Comparison of ENCODE assay signal across 16 mouse cellular contexts in the genomic region with DNA sequence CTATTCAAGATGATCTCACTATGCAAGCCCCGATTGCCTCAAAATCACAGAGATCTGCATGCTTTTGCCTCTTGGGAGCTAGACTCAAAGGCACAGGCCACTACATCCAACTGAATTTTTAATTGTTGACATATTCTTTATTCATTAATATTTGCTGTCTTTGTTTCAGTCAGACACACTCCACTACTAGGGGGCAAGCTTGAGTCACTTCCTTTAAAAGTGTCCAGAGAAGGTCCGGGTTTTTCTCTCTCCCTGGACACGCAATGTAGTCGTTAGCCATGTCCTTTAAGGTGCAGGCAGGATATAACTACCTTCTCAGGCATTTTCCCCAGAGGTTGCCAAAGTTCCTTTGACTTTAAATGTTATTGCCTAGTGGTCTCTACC. TPM values are rescaled to one million over a fixed set of nuclear protein-coding genes. Genes with fewer than 3 reads are reported as not detected.
DNase-seq lines count a peak whose midpoint lies in the region; ATAC-seq and TF ChIP-seq lines count a peak whose summit lies in the region.
"Had no signal": no experiment of that assay in that cellular context is flagged by ENCODE, and none has a peak within 500 bp of the region (broad histone marks: within the 10 kb centered on the region; RNA-seq: fewer than 3 reads in every experiment).

No protein-coding gene starts in this region.

- no peak overlapping the region for H3K27ac ChIP-seq in kidney, postnatal 0 days
- H3K27ac ChIP-seq in lung, postnatal 0 days (ENCODE audit: low read length) = no peak overlapping the region
- H3K27ac ChIP-seq in liver, embryonic 11.5 days (ENCODE audit: low read depth, low read length) = no peak overlapping the region
- H3K27ac ChIP-seq: embryonic facial prominence, embryonic 13.5 days; forebrain, embryonic 12.5 days; hindbrain, embryonic 14.5 days; limb, embryonic 12.5 days; midbrain, embryonic 15.5 days; neural tube, embryonic 13.5 days had no signal

- H3K4me3 ChIP-seq in kidney, postnatal 0 days (replicated peaks; ENCODE audit: low read depth, low read length) = no peak overlapping the region
- H3K4me3 ChIP-seq in lung, postnatal 0 days (ENCODE audit: low read depth, low read length) = no peak overlapping the region
- H3K4me3 ChIP-seq in liver, embryonic 11.5 days (ENCODE audit: low read depth, low read length) = no peak overlapping the region
- H3K4me3 ChIP-seq: embryonic facial prominence, embryonic 13.5 days; forebrain, embryonic 12.5 days; limb, embryonic 12.5 days; midbrain, embryonic 15.5 days; neural tube, embryonic 13.5 days had no signal

- DNase-seq in cerebellum, postnatal 36 days = peak; percentile 8 to 18
- DNase-seq in cerebellum, postnatal 4 days (ENCODE audit: low spot score in 2 of 2) = no peak
- no peak for DNase-seq in kidney, postnatal 0 days (ENCODE audit: low spot score)
- DNase-seq in kidney, postnatal 14 days = no peak
- DNase-seq in testis, postnatal 10 days (ENCODE audit: low spot score) = peak; percentile 65
- DNase-seq in testis, postnatal 14 days (ENCODE audit: low spot score) = no peak
- no peak for DNase-seq in lung, postnatal 0 days (ENCODE audit: low spot score)
- no peak for DNase-seq in liver, embryonic 11.5 days (ENCODE audit: low spot score)
- DNase-seq: cerebellum, adult 9-10 months had no signal

- H3K36me3 ChIP-seq in kidney, postnatal 0 days (ENCODE audit: insufficient read depth, low read length) = no peaks in the 10 kb centered on the region
- H3K36me3 ChIP-seq in lung, postnatal 0 days (ENCODE audit: insufficient read depth, low read length) = no peaks in the 10 kb centered on the region
- no peaks in the 10 kb centered on the region for H3K36me3 ChIP-seq in liver, embryonic 11.5 days (ENCODE audit: control insufficient read depth, insufficient read depth, low read length)
- H3K36me3 ChIP-seq: embryonic facial prominence, embryonic 13.5 days; forebrain, embryonic 12.5 days; limb, embryonic 12.5 days; midbrain, embryonic 15.5 days; neural tube, embryonic 13.5 days had no signal

- TF ChIP-seq EP300 in lung, postnatal 0 days (IDR thresholded peaks at IDR 0.05) = no peak

- no peaks in the 10 kb centered on the region for H3K9me3 ChIP-seq in kidney, postnatal 0 days (replicated peaks; ENCODE audit: low read length)
- H3K9me3 ChIP-seq in lung, postnatal 0 days (ENCODE audit: low read length) = no peaks in the 10 kb centered on the region
- no peaks in the 10 kb centered on the region for H3K9me3 ChIP-seq in liver, embryonic 11.5 days (ENCODE audit: control insufficient read depth, low read length)
- H3K9me3 ChIP-seq: embryonic facial prominence, embryonic 13.5 days; forebrain, embryonic 12.5 days; limb, embryonic 12.5 days; midbrain, embryonic 15.5 days; neural tube, embryonic 13.5 days had no signal

- no peak overlapping the region for H3K4me2 ChIP-seq in kidney, postnatal 0 days (ENCODE audit: low read length)
- H3K4me2 ChIP-seq in lung, postnatal 0 days (replicated peaks; ENCODE audit: low read depth, low read length) = no peak overlapping the region
- no peak overlapping the region for H3K4me2 ChIP-seq in liver, embryonic 11.5 days
- H3K4me2 ChIP-seq: embryonic facial prominence, embryonic 13.5 days; forebrain, embryonic 12.5 days; hindbrain, embryonic 14.5 days; limb, embryonic 12.5 days; midbrain, embryonic 15.5 days; neural tube, embryonic 13.5 days had no signal

- TF ChIP-seq CTCF in kidney, postnatal 0 days (IDR thresholded peaks at IDR 0.05; ENCODE audit: low read depth) = peak; percentile 3; the same call in 1 of the 2 replicates
- TF ChIP-seq CTCF in lung, postnatal 0 days (IDR thresholded peaks at IDR 0.05) = peak; percentile 34

- no peak for ATAC-seq in kidney, postnatal 0 days (replicated peaks; ENCODE audit: low FRiP score, low read depth)
- no peak for ATAC-seq in lung, postnatal 0 days
- no peak for ATAC-seq in liver, embryonic 11.5 days (replicated peaks; ENCODE audit: low FRiP score)
- ATAC-seq: midbrain, embryonic 15.5 days had no signal

- no peaks in the 10 kb centered on the region for H3K4me1 ChIP-seq in kidney, postnatal 0 days (replicated peaks; ENCODE audit: insufficient read depth, low read length)
- H3K4me1 ChIP-seq in lung, postnatal 0 days (ENCODE audit: insufficient read depth, low read depth, low read length) = no peaks in the 10 kb centered on the region
- no peaks in the 10 kb centered on the region for H3K4me1 ChIP-seq in liver, embryonic 11.5 days (replicated peaks; ENCODE audit: control insufficient read depth, insufficient read depth, low read length)
- H3K4me1 ChIP-seq: embryonic facial prominence, embryonic 13.5 days; forebrain, embryonic 12.5 days; limb, embryonic 12.5 days; midbrain, embryonic 15.5 days had no signal

- 79% methylated on average over 4 of the region's 4 CpGs for WGBS in kidney, postnatal 0 days
- WGBS in lung, postnatal 0 days = 46% methylated on average over 4 of the region's 4 CpGs
- WGBS in liver, embryonic 11.5 days = 79% methylated on average over 4 of the region's 4 CpGs

- no peak overlapping the region for H3K9ac ChIP-seq in kidney, postnatal 0 days (ENCODE audit: low read depth, low read length)
- no peak overlapping the region for H3K9ac ChIP-seq in lung, postnatal 0 days (replicated peaks; ENCODE audit: low read depth)
- no peak overlapping the region for H3K9ac ChIP-seq in liver, embryonic 11.5 days (ENCODE audit: low read depth, low read length)
- H3K9ac ChIP-seq: embryonic facial prominence, embryonic 13.5 days; forebrain, embryonic 12.5 days; hindbrain, embryonic 14.5 days; limb, embryonic 12.5 days; midbrain, embryonic 15.5 days; neural tube, embryonic 13.5 days had no signal

- no peaks in the 10 kb centered on the region for H3K27me3 ChIP-seq in kidney, postnatal 0 days (ENCODE audit: insufficient read depth, low read length)
- H3K27me3 ChIP-seq in lung, postnatal 0 days (replicated peaks; ENCODE audit: insufficient read depth, low read length) = no peaks in the 10 kb centered on the region
- H3K27me3 ChIP-seq in liver, embryonic 11.5 days (replicated peaks; ENCODE audit: control insufficient read depth, insufficient read depth, low read length) = no peaks in the 10 kb centered on the region
- H3K27me3 ChIP-seq: embryonic facial prominence, embryonic 13.5 days; forebrain, embryonic 12.5 days; limb, embryonic 12.5 days; midbrain, embryonic 15.5 days; neural tube, embryonic 13.5 days had no signal

RNA-seq across cellular contexts. Expression of gene Themis3, which starts 21.8 kb away (rescaled TPM):
- polyA plus RNA-seq in kidney, postnatal 0 days (2015; fragmentation: Nextera tagmentation; extraction: Ambion mirVana) = 0.25 and 0.28 TPM in 2 replicates
- 0.08 and 0.10 TPM in 2 replicates for polyA plus RNA-seq in lung, postnatal 0 days (2015; fragmentation: Nextera tagmentation; extraction: Ambion mirVana)
- polyA plus RNA-seq in liver, embryonic 11.5 days (2014; fragmentation: Nextera tagmentation; extraction: Ambion mirVana) = not detected in 2 replicates
- polyA plus RNA-seq: forebrain, embryonic 12.5 days; hindbrain, embryonic 14.5 days; limb, embryonic 12.5 days; midbrain, embryonic 15.5 days; neural tube, embryonic 13.5 days; urinary bladder, adult 2 months had no signal

RNA-seq across cellular contexts. Expression of gene Rab12, which starts 53.1 kb away (rescaled TPM):
- 46.3 and 51.0 TPM in 2 replicates for polyA plus RNA-seq in kidney, postnatal 0 days (2015; fragmentation: Nextera tagmentation; extraction: Ambion mirVana)
- 70.8 and 72.8 TPM in 2 replicates for polyA plus RNA-seq in lung, postnatal 0 days (2015; fragmentation: Nextera tagmentation; extraction: Ambion mirVana)
- polyA plus RNA-seq in liver, embryonic 11.5 days (2014; fragmentation: Nextera tagmentation; extraction: Ambion mirVana) = 21.2 and 24.5 TPM in 2 replicates

Comparison
In these comparisons a context has a peak if more than half of its experiments do, and no peak if none do; other contexts are left out.
1. DNase-seq: peak in cerebellum, postnatal 36 days (2 of 2) and testis, postnatal 10 days (single experiment); none in cerebellum, postnatal 4 days (0 of 2), kidney, postnatal 0 days (single experiment), kidney, postnatal 14 days (single experiment), testis, postnatal 14 days (single experiment), lung, postnatal 0 days (single experiment) and liver, embryonic 11.5 days (single experiment).